Mouse (Mus musculus): ENCODE data around the gene P2ry6.

DNA sequence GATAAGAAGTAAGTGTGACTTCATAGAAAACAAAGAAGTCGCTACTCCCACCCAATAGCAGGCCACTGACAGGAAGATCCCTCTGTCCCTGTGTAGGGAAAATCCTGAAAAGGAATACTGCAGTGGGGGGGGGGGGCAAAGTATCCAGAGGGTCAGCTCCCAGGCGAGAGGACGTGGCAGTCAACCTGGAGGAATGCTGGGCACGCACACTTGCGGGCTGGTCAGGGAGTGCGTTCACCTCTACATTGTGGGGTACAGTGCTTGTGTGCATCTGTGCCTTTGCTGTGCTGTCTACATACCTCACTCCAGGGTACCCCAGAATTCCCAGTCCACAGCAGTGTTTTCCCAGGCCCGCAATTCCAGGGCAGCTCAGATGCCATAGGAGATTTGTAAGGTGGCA, 8.4 kb downstream of the P2ry6 start:
- TF ChIP-seq POLR2A (IDR thresholded peaks at IDR 0.05; ENCODE audit: extremely low read depth, insufficient read depth, low read length) (no peak), CTCF (IDR thresholded peaks at IDR 0.05; ENCODE audit: extremely low read depth, insufficient read depth, low read length) (no peak)
